Mouse (Mus musculus) ovary, postnatal 14 days (tissue): Measurements from ENCODE around the gene Cmip.

ENCODE experiments used
- DNase-seq: peaks from one replicate; pipeline ENCODE4 v3.0.0; 2022; ENCODE audit warnings: low spot score

The Cmip gene

DNA sequence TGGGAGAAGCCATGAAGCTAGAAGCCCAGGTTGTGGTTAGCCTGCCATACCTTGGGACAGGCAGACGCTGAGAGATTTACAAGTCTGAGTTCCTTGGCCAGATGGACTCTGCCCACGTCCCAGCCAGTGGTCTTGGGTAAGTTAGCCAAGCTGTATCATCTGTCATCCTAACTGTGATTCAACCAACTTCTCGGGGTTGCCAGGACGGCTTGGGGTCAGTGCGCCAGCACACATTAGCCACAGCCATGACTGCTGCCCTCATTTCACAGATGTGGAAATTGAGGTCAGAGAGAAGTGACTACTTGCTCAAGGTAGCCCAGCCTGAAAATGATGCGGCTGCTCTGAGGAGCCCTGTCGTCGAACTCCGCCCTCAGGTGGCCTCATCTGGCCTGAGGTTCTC, 68.0 kb downstream of the Cmip start:
- no peak for DNase-seq

DNA sequence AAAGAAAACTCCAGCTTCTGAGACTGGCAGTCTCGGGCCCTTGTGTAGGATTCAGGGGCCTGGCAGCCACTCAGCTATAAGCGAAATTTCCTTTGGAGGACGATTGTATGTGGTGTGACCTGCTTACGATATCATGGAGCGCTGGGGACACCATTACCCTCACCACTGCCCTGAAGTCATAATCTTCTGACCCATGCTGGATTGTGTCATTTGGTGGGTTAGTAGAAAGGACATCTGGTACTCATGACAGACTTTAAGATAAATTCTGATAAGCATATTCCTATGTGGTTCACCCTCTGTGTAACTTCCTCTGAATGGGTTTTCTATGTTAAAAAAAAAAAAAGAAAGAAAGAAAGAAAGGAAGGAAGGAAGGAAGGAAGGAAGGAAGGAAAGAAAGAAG, 69.9 kb downstream of the Cmip start:
- no peak for DNase-seq

DNA sequence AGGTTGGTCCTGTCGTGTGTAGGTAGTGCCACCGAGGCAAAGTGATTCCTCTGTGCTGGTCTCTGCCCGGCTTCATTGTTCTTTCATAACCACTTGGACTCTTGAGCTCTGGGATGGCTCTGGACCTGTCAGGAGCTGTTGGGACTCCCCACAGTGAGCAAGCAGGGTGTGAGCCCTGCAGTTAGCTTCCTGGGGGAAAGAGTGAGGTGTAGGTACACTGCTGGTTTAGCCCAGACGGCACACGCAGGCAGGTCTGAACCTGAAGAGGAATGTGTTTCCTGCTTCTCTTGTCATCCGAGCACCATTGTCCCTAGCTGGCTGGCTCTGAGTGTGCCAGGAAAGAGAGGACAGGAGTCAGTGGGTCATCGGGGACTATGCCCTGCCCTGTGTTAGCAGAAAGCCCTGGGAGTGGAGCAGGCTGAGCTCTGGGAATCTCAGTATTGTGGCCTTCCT, 70.5 kb downstream of the Cmip start:
- DNase-seq, result no peak

DNA sequence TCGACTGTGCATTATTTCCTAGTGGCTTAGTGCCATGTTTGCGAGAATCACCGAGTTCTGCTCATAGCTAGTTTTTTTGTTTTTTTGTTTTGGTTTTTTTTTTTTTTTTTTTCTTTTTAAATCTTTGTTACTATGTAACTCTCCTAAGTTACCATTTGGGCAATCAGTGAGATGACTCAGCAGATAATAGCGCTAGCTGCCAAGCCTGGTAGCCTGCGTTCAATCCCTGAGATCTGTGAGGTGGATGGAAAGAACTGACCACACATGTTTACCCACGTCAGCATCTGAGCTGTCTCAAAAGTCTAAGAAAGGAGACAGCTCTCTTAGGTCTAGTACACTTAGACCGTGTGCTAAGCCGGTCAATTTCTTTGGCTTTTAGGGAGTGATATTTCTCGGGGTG, 71.9 kb downstream of the Cmip start:
- no peak for DNase-seq

DNA sequence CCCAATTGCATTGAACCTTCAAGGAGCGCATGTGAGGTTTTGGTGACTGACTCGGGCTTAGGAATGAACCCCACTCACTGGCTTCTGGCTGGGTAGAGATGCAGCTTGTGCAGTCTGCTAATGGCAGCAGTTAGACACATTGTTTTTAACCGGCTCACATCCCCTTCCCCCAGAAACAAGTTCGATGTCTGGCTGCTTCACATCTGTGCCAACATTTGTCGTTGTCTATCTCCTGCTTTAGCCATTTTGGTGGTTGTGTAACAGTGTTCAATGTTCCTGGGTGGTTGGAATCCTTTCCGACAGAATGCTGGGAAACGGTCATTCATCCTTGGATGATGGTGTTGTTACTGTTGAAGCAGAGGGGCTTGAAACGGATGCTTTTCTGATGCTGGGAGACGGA, 72.3 kb downstream of the Cmip start:
- DNase-seq, result no peak

DNA sequence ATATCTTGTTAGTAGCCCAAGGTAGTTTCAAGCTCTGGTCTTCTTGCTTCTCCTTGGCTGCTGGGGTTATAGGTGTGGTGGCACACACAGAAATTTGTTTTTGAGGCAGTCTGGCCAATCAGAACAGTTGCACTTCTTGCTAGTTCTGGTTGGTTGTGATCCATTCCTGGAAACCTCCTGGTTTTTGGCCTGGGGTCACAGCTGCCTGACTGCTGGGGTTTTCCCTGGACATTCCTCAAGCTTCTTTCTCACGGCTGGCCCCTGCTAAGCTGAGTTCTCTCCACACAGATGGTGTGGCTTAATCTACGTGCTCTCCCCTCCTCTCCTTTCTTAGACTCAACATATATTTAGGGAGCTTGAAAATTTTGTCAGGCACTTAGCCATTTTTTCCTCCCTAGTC, 73.0 kb downstream of the Cmip start:
- no peak for DNase-seq

DNA sequence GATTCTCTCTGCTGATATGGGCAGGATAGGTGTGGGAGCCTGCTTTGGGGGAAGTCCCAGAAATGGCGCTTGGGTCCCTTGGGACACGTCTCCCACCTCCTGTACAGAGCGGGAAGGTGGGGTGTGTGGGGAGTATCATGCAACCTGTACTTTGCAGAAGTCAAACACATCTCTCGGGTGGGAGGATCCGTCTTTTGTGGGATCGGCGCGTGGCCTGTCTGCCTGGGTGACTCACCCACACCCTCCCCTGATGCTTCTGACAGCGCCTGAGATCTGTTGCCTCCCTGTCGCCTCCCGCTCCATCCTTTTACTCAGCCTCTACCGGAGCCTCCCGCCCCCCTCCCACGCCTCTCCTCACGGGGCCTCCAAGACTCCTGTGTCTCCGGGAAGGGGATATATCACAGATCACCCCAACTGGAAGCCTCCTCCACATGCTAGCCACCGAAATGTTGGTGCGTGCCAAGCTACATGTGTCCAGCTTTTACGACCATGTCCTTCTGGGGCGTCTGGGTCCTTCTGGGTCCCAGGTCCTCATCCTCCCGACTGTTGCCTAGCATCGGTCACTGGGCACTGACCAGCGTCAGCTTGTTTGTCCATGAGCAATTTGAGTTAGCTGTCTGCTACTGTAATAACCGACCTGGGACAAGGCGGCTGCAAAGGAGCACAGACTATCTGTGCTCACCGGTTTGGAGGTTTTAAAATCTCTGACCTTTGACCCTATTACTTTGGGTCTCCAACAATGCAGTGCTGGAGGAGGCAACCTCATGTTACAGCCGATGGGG, 75.6 kb downstream of the Cmip start:
- DNase-seq, result no peak

DNA sequence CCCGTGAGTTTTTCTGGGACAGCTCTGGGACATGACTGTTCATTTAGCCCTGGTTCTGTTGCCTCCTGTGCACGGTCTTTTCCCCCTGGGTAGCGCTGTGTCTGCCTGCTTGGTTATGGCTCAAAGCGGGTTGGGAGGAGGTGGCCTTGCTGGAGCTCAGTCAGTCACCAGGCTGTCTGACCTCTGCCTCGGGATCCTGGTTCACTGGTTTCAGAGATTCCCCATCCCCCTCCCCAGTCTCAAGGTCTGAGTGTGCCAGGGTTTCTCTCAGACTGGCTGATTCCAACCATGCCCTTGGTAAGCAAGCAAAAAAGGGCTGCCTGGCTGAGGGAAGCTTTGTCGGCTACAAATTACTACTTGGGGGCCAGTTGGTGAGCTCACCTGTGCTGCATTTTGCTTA, 76.8 kb downstream of the Cmip start:
- DNase-seq, result no peak

DNA sequence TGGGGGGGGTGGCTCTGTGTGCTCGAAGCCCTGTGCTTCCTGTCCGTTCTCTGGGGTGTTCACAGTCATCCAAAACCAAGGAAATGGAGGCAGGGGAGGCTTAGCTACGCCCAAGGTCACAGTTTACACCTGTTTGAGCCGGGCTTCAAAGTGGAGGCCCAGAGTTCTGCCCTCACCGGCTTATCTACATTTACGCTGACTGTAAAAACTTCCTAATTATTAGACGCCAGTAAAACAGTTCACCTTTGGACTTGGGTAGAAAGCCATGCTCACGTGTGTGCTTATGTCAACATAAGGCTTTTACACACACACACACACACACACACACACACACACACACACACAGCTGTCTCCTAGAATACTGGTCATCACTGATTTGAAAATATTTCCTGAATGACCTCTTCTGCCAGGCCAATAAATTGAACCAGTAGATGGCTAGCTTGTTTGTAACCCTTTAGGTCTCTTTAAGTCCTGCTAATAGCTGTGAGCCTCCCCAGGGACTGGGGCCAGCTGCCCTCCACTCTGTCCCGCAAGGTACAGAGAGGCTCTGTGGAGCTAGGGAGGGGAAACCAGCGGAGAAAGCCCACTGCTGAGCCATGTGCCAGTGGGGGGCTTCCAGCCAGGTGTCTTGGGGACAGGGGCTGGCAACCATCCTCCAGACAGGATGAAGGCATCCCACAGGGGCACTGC, 77.3 kb downstream of the Cmip start:
- DNase-seq, result no peak

DNA sequence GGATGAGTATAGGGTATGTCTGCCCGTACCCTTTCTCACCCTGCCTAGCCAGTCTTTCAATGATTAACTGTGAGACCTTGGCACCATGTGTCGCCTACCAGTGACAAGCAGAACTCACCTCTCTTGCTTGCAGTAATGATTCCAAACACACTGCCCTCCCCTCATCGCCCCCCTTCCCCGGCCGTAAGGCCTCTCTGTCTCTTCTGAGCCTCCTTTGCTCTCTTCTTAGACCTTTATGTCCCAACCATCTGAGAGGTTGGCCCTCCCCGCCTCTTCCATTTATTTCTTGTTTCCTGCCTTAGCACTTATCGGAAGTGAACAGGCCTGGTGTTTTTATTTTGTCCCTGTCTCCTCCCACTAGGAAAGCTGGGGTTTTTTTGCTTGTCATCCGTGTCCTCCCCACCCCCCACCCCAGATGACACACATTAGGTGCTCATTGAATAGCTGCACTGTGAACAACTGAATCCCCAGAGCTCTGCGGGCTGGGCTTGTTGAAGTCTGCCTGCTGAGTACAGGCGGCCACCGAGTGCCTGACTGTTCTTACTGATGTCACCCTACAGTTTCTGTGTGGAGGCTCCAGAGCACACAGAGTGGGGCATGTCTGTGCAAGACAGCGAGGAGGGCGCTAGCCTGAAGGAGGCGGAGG, 78.0 kb downstream of the Cmip start:
- DNase-seq, result no peak

DNA sequence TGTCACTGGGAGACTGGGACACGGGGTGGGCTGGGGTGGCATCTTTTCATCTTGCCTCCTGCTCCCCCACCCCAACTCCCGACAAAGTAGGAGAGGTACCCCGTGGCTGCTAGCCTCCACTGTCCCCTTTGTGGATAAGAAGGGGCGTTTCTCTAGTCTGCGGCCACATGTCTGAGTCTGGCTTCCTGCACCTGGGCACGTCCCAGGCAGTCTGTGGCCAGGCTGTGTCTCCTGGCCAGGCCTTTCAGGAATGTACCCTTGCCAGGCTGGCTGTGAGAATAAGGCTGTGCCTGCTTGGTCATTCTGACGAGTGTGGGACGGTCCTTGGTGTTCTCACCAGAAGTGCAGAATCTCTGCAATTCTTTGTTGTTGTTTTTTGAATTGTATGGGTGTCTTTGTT, 78.6 kb downstream of the Cmip start:
- DNase-seq, result no peak

DNA sequence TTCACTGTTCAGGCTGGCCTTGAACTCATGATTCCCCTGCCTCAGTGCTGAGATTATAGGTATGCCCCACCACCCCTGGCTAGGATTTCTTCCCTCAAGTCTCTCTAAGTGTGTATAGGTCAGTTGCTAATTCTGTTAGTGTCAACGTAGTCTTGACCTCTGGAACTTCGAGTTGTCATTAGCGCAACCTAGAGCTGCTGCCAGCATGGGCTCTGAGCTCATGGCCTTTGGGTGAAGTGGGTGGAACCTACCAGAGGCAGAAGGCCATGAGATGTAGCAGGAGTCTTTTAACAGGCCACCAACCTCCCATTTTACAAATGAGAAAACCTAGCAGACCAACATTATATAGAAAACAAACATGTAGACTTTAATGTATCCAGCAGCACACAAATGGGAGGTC, 80.3 kb downstream of the Cmip start:
- no peak for DNase-seq

DNA sequence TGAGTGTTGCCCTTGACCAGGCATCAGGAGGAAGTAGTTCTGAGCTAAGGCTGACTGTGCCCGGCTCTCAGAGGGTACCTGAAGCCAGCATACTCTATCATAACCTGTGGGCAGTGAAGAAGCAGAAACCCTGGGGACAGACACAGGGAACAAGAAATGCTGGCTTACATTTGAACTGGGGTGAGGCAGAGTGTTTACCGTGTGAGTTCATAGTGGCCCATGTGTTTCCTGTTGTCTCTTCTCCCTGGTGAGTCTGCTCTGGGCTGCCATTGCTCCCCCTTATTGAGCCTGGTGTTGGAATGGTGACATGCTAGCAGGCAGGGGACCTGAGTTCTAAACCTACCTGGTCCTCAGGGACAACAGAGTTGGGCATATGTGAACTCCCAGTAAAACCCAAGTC, 81.8 kb downstream of the Cmip start:
- no peak for DNase-seq

DNA sequence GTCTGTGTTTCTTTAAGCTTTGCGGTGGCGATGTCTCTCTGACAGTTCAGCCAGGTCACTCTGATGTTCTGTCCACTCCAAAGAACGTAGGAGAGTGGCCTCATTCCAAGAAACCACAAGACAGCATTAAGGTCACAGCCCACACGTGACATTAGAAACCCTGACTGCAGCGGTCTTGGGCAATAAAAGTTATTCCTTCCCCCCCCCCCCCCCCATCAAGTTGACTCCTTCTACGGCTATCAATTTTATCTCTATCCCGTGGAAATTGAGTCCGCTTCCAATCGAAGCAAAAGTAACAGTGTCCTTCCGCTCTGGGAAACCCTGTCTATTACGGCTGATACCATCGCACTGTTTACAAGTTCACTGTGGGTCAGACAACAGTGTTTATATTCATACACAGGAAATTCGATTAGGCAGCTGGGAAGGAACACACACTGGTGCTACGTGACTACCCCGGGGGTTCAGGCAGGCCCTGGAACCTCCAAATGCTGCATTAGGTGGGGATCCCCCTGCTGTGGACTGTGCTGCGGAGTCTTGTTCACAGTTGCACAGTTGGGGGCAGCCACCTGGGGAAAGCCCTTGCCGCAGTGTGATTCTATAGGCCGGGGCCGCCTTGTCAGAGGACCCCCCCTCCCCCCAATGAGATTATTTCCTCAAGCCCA, 82.6 kb downstream of the Cmip start:
- no peak for DNase-seq

DNA sequence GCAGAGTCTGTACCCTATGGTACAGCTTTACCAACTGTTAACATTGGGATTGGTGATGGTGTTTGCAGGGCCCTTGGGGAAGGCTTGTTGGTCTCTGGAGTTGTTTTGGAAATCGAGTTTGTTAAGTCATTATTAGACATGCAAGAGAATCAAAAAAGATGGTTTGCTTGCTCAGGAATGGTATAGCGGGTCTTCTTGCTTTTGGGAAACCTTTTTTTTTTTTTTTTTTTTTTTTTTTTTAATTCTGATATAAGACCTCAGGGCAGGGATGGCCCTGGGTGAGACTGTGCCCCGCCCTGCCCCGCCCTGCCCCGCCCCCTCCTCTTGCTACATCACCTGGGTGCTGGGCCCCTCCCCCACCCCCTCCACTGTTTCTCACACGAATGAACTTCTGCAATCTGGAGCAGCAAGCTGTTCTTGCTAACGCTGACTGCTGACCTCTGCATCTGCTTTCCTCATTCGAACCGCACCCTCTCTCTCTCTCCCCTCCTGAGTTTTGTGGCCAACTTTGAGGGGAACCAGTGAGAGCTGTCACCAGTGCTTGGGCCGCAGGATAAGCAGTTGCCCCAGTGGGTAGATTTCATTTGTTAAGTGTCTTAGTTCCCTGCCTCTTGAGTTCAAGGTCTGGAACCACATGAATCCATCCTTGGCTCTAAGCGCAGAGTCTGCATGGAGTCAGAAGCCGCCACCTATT, 83.2 kb downstream of the Cmip start:
- no peak for DNase-seq

DNA sequence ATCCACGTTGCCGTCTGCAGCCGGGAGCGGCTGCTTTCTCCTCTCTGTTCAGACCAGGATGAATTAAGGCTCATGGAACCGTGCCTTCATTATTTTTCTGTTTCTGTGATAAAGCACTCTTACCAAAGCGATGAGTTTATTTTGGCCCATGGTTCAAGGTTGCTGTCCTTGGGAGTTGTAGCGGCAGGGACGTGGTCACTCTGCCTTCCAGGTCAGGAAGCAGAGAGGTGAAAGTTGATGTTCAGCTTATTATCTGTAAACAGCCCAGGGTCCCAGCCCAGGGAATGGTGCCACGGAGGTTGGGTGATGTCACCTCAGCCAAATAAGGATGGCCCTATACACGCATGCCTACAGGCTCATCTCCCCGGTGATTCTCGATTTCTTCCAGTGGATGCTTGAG, 83.9 kb downstream of the Cmip start:
- no peak for DNase-seq

DNA sequence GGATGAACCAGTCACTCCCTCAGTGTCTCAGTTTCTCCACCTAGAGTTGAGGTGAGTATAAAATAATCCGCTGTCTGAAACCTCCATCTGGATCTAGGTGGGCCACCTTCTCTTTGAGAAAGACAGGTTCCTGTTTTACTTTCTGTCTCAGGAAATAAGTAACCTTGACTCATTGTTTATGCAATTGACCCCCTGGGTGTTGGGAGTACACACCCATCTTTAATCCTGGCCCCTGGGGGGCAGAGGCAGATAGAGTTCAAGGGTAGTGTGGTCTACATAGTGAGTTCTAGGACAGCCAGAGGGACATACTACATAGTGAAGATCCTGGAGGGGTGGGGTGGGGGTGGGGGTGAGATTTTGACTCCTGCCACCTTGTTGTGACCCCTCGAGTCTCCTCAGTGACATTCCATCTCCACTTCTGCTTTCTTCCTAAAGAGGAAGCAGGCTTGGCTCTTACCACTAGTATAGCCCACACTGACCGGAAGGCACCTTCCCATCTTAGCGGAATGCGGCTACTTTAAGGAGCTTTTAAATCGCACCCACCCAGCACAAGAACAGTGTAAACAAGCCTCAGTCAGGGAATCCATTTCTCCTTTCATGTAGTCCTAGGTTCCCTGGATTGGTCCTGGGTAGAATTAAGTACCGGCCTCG, 86.0 kb downstream of the Cmip start:
- DNase-seq, result no peak

DNA sequence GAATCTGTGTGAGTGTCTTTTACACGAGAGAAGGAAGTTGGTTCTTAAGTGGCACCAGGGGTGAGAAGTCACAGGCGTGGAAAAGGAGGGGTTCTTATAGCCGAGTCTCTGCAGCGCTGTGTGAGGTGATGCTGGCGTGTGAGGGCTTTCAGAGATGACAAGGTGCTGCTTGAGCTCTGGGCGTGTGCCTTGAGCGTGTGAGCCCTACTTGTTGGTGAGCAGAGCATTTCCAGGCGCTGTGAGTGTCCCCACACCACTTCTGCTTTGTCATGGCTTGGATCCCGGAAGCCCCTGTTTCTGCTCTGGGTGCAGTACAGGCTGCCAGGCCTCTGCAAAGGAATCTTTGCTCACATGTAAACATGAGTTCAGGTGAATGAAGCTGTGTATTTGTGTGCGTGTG, 86.6 kb downstream of the Cmip start:
- DNase-seq, result no peak

DNA sequence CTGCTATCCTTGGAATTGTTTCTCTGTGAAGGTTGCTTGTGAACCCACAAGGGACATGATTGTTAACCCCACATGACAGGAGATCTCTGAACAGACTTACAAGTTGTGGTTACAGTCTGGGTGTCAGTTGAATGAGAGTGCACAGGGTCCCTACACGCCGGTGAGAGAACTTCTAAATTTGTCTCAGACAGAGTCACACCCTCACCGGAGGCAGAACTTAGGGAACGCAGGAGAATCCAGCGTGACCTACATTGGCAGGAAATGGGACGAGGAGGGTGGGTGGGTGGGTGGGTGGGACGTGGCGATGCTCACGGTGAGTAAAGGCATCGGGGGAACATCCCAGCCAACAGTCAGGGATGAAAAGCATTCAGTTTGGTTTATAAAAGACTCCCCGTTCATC, 88.0 kb downstream of the Cmip start:
- no peak for DNase-seq

DNA sequence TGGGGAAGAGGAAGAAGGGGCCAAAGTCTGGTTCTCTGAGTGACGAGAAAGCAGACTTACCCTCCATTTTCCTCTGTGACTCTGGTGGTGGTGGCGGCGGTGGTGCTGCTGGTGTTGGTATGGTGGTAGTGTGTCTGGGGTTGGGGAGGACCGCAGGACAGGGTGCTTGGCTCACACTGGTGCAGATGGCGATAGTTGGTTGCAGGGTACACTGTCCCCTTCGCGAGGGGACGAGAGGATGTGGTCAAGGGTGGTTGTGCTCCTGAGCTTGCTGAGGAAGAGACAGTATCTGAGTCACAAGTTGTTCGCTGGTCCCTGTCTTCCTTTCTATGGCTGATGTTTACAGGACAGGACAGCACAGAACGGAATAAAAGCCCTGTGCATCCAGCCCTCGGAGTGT, 88.5 kb downstream of the Cmip start:
- no peak for DNase-seq

DNA sequence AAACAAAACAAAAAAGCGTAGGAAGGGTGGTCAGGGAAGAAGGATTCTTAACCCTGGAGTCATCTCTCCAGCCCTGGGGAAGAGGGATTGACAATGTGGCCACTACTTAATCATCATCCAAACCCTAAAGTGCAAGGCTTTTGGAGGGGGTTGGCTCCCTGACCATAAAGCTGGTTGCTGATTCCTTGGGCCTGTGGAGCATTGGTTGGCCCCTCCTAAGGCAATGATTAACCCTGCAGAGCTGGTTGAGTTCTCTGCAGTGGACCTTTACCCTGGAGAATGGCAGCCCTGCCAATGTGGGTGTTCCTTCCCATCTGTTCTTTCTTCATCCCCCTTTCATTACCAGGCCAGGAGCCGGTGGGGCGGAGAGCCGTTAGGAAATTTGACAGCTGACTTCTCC, 90.7 kb downstream of the Cmip start:
- no peak for DNase-seq
